Mouse (Mus musculus) C2C12 (cell line): ENCODE results near the gene Pced1a.

Experiments
- CEBPB ChIP-seq: IDR thresholded peaks from one replicate; pipeline ENCODE4 v1.6.1; 2011; ENCODE audit warnings: low read depth, mild to moderate bottlenecking, control low read depth, moderate library complexity
- CTCF ChIP-seq: IDR thresholded peaks from one replicate; pipeline ENCODE4 v1.5.1; 2011; ENCODE audit not compliant: control insufficient read depth, insufficient read depth, insufficient read length
- MAX ChIP-seq: IDR thresholded peaks from one replicate; pipeline ENCODE4 v1.6.1; 2011; ENCODE audit warnings: mild to moderate bottlenecking, control low read depth
- MYOD1 ChIP-seq: IDR thresholded peaks from one replicate; pipeline ENCODE4 v1.6.1; 2011; ENCODE audit warnings: low read depth; ENCODE audit not compliant: control insufficient read depth, insufficient read length
- MYOG ChIP-seq: IDR thresholded peaks from one replicate; pipeline ENCODE4 v1.6.1; 2011; ENCODE audit not compliant: control insufficient read depth, insufficient read length; ENCODE audit errors: extremely low read depth
- USF1 ChIP-seq: IDR thresholded peaks from one replicate; pipeline ENCODE4 v1.6.1; 2011; ENCODE audit warnings: low read depth, mild to moderate bottlenecking, control low read depth, moderate library complexity

DNA sequence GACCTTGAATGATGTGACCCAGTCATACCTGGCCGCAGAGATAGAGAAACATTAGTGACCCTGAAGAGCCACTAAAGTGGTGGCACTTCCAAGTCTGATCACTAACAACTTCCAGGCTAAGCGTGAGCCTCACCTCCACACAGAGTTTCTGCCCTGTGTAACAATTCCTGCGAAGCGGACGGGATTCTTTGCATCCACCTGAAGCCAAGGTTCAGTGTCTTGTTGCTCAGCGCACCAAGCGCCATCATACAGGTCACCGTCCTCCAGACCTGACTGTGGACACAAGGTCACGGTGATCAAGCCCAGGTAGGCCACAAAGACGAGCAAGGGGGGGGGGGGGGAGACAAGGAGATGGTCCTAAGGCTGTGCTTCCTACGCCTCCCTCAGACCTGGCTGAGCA lies 28.8 kb downstream of the Pced1a start:
- TF ChIP-seq CTCF = no peak
- no peak for TF ChIP-seq MAX
- TF ChIP-seq USF1 = no peak
- no peak for TF ChIP-seq MYOG
- no peak for TF ChIP-seq CEBPB
- TF ChIP-seq MYOD1 = no peak
